Mouse (Mus musculus): ENCODE data around the gene Ankrd50. TPM values are rescaled to one million over a fixed set of nuclear protein-coding genes. Genes with fewer than 3 reads are reported as not detected.

The Ankrd50 gene
- polyA plus RNA-seq, 1 experiment from 2014 or later, result 6.5 TPM

DNA sequence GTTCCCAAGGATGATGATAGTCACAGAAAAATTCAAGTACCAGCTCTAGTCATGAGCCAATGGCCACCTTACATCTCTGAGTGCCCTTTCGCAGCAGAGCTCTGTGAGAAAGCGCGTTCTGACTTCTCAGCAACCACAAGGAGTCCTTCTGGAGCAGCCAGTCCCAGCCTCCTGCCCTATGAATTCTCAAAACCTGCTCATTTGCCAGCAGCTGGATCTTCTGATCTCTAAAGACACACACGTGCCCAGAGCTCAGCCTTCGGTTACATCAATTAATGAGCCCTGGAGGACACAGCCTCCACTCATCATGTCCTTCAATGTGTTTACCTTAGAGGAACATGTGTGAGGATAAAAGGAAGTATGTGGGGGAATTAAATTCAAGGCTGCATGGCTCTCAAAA lies 53.2 kb downstream of the Ankrd50 start:
- no peak overlapping the region for H3K4me3 ChIP-seq
- H3K9me3 ChIP-seq (replicated peaks), result no peaks in the 10 kb centered on the region
- H3K4me1 ChIP-seq, result 0 out of 2 replicates have a peak, but pooled peaks cover 8% of the 10 kb centered on the region
- H3K4me2 ChIP-seq, result no peak overlapping the region
- no peaks in the 10 kb centered on the region for H3K36me3 ChIP-seq
- H3K27ac ChIP-seq, result no peak overlapping the region
- no peaks in the 10 kb centered on the region for H3K27me3 ChIP-seq (replicated peaks)
- no peak for ATAC-seq
- 79% methylated on average over 5 of the region's 5 CpGs for WGBS (ENCODE audit: insufficient replicate concordance)
- no peak overlapping the region for H3K9ac ChIP-seq

- Histone ChIP-seq H3K4me3 (no peak overlapping the region), H3K4me1 (0 out of 2 replicates have a peak, but pooled peaks cover 8% of the 10 kb centered on the region), H3K27me3 (replicated peaks) (no peaks in the 10 kb centered on the region), H3K9me3 (replicated peaks) (no peaks in the 10 kb centered on the region), H3K36me3 (no peaks in the 10 kb centered on the region), H3K9ac (no peak overlapping the region), H3K4me2 (no peak overlapping the region), H3K27ac (no peak overlapping the region)
- 54% methylated on average over 6 of the region's 6 CpGs for WGBS (ENCODE audit: insufficient replicate concordance)
- ATAC-seq, result no peak
These were observed 53.6 kb downstream of the Ankrd50 start for GRCm38 (mm10) chr3:38431042-38431441.

DNA sequence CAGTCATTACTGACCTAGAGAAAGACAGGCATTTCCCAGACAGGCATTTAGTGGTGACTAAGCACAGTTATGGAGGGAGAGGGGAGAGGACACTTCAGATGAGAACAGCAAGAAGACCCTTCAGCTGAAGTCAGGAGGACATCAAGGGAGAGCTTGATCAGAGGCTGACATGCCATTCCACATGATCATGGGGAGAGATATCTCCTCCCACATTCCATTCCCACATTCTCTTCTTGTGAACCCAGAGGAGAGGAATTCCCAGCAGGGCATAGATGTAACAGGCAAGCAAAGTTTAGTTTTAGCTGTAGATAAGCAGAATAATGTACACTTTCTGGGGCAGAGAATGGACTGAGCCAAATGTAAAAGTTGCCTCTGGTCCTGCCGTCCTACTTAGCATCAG lies 57.4 kb downstream of the Ankrd50 start:
- Histone ChIP-seq H3K4me2 (no peak overlapping the region), H3K4me1 (no peaks in the 10 kb centered on the region), H3K27ac (no peak overlapping the region), H3K4me3 (no peak overlapping the region), H3K27me3 (replicated peaks) (no peaks in the 10 kb centered on the region), H3K9ac (no peak overlapping the region), H3K36me3 (no peaks in the 10 kb centered on the region), H3K9me3 (replicated peaks) (no peaks in the 10 kb centered on the region)
- whole genome bisulfite sequencing (ENCODE audit: insufficient replicate concordance), result 67% methylated on average over 1 of the region's 1 CpGs
- ATAC-seq, result no peak

- H3K4me2 ChIP-seq, result no peak overlapping the region
- H3K4me1 ChIP-seq, result no peaks in the 10 kb centered on the region
- no peak for ATAC-seq
- H3K9me3 ChIP-seq (replicated peaks), result no peaks in the 10 kb centered on the region
- H3K9ac ChIP-seq, result no peak overlapping the region
- no peaks in the 10 kb centered on the region for H3K27me3 ChIP-seq (replicated peaks)
- H3K27ac ChIP-seq, result no peak overlapping the region
- 50% methylated on average over 4 of the region's 4 CpGs for WGBS (ENCODE audit: insufficient replicate concordance)
- H3K4me3 ChIP-seq, result no peak overlapping the region
- H3K36me3 ChIP-seq, result no peaks in the 10 kb centered on the region
These were observed 60.7 kb downstream of the Ankrd50 start for GRCm38 (mm10) chr3:38423966-38424365.

DNA sequence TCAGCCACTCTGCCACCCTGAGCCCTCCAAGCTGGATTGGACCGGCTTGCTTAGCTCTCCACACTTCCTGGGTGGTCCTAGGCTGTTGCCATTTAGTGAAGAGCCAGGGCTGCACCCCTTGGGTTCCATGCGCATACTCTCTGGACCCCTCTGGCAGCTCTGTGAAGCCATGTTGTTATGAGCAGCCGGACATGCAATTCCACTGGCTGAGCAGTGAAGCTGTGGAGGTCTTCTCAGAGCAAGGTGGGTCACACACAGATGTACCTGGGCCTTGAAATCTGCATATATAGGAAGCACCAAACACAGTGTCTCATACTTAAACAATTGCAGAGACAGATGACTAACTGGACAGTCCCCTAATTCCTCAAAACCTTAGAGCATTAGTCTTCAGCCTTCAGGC lies 64.7 kb downstream of the Ankrd50 start:
- H3K36me3 ChIP-seq, result no peaks in the 10 kb centered on the region
- no peak for ATAC-seq
- no peaks in the 10 kb centered on the region for H3K9me3 ChIP-seq (replicated peaks)
- no peaks in the 10 kb centered on the region for H3K4me1 ChIP-seq
- no peak overlapping the region for H3K27ac ChIP-seq
- WGBS (ENCODE audit: insufficient replicate concordance), result 53% methylated on average over 3 of the region's 3 CpGs
- no peaks in the 10 kb centered on the region for H3K27me3 ChIP-seq (replicated peaks)
- no peak overlapping the region for H3K4me3 ChIP-seq
- no peak overlapping the region for H3K4me2 ChIP-seq
- H3K9ac ChIP-seq, result no peak overlapping the region

GRCm38 (mm10) chr3:38415292-38415930 lies 69.2 kb downstream of the Ankrd50 start:
- Histone ChIP-seq H3K9me3 (replicated peaks) (no peaks in the 10 kb centered on the region), H3K36me3 (no peaks in the 10 kb centered on the region), H3K27ac (no peak overlapping the region), H3K4me1 (no peaks in the 10 kb centered on the region), H3K9ac (no peak overlapping the region), H3K27me3 (replicated peaks) (no peaks in the 10 kb centered on the region), H3K4me3 (no peak overlapping the region), H3K4me2 (no peak overlapping the region)
- ATAC-seq, result no peak
- 51% methylated on average over 3 of the region's 3 CpGs for WGBS (ENCODE audit: insufficient replicate concordance)

Measured in liver, embryonic 12.5 days (tissue).